Mouse (Mus musculus) stomach, embryonic 16.5 days (tissue): ENCODE measurements around the gene Klk11. TPM values are rescaled to one million over a fixed set of nuclear protein-coding genes. Genes with fewer than 3 reads are reported as not detected.

Experiments used
- polyA plus RNA-seq: library from polyadenylated mRNA; unstranded; fragments of >200 nt; fragmentation: Nextera tagmentation; extraction: Ambion mirVana; gene quantifications from 2 replicates; pipeline ENCODE4 v1.2.1, GENCODE M21; 2015

Gene Klk11
- polyA plus RNA-seq, 1 experiment from 2014 or later, result 25.3 TPM

Other genes starting within 250 kb of the Klk11 start
- 3.0 and 3.7 TPM in 2 replicates for gene Cd33, start 230.2 kb upstream of the Klk11 start, polyA plus RNA-seq
- 3.5 and 3.6 TPM in 2 replicates for gene Zfp658, start 212.3 kb upstream of the Klk11 start, polyA plus RNA-seq
- gene Zfp719, start 195.0 kb upstream of the Klk11 start, polyA plus RNA-seq, result 11.3 and 12.9 TPM in 2 replicates
- gene Zfp819, start 167.4 kb upstream of the Klk11 start, polyA plus RNA-seq, result not detected in 2 replicates
- gene Ceacam18, start 139.9 kb upstream of the Klk11 start, polyA plus RNA-seq, result 1.0 and 1.4 TPM in 2 replicates
- 2.2 and 2.6 TPM in 2 replicates for gene Siglece, start 114.4 kb upstream of the Klk11 start, polyA plus RNA-seq
- 11.7 and 12.2 TPM in 2 replicates for gene Ctu1, start 102.6 kb upstream of the Klk11 start, polyA plus RNA-seq
- 0.28 and 1.1 TPM in 2 replicates for gene Klk14, start 84.2 kb upstream of the Klk11 start, polyA plus RNA-seq
- gene Klk13, start 62.0 kb upstream of the Klk11 start, polyA plus RNA-seq, result 17.6 and 46.1 TPM in 2 replicates
- gene Klk12, start 5.7 kb upstream of the Klk11 start, polyA plus RNA-seq, result 7.3 and 16.2 TPM in 2 replicates
- 42.4 and 129 TPM in 2 replicates for gene Klk10, start 6.4 kb downstream of the Klk11 start, polyA plus RNA-seq
- gene Klk9, start 17.3 kb downstream of the Klk11 start, polyA plus RNA-seq, result 2.7 and 5.3 TPM in 2 replicates
- gene Klk8, start 23.0 kb downstream of the Klk11 start, polyA plus RNA-seq, result 31.0 and 55.1 TPM in 2 replicates
- 0.22 and 0.66 TPM in 2 replicates for gene Klk7, start 36.7 kb downstream of the Klk11 start, polyA plus RNA-seq
- 0.30 and 0.42 TPM in 2 replicates for gene Klk6, start 49.9 kb downstream of the Klk11 start, polyA plus RNA-seq
- 0.10 TPM in 1 of 2 replicates, not detected in the other for gene Klk5, start 67.4 kb downstream of the Klk11 start, polyA plus RNA-seq
- 0.18 TPM in 1 of 2 replicates, not detected in the other for gene Klk4, start 106.6 kb downstream of the Klk11 start, polyA plus RNA-seq
- not detected in 2 replicates for gene Klk15, start 159.1 kb downstream of the Klk11 start, polyA plus RNA-seq
- 1.3 and 1.5 TPM in 2 replicates for gene Klk1b8, start 176.1 kb downstream of the Klk11 start, polyA plus RNA-seq
- gene Klk1b1, start 192.1 kb downstream of the Klk11 start, polyA plus RNA-seq, result not detected in 2 replicates
- not detected in 2 replicates for gene Klk1b9, start 201.5 kb downstream of the Klk11 start, polyA plus RNA-seq
- gene Klk1b11, start 221.3 kb downstream of the Klk11 start, polyA plus RNA-seq, result 0.36 TPM in 1 of 2 replicates, not detected in the other
- gene Klk1b26, start 237.6 kb downstream of the Klk11 start, polyA plus RNA-seq, result 0.94 TPM in 1 of 2 replicates, not detected in the other